Mouse (Mus musculus): ENCODE measurements around the gene Mrps26. TPM values are rescaled to one million over a fixed set of nuclear protein-coding genes. Genes with fewer than 3 reads are reported as not detected.

The Mrps26 gene
- polyA plus RNA-seq, 1 experiment: 102 TPM

- no peaks in the 10 kb centered on the region for H3K27me3 ChIP-seq (ENCODE audit: control insufficient read depth, insufficient read depth, insufficient read length)
- H3K79me2 ChIP-seq (ENCODE audit: control insufficient read depth, insufficient read depth): no peaks in the 10 kb centered on the region
- H3K79me3 ChIP-seq (ENCODE audit: low read depth): no peaks in the 10 kb centered on the region
- H3ac ChIP-seq (ENCODE audit: control insufficient read depth, insufficient read length, low read depth): no peak overlapping the region
- H3K4me3 ChIP-seq (ENCODE audit: insufficient read depth, poor library complexity, severe bottlenecking): no peak overlapping the region
- peaks cover 29% of the 10 kb centered on the region for H3K36me3 ChIP-seq (ENCODE audit: control insufficient read depth, insufficient read depth)
- no peak for TF ChIP-seq CEBPB (IDR thresholded peaks at IDR 0.05; ENCODE audit: low read depth)
- TF ChIP-seq MYOG (IDR thresholded peaks at IDR 0.05; ENCODE audit: control insufficient read depth, extremely low read depth, insufficient read length): no peak
- no peak for TF ChIP-seq MYOD1 (IDR thresholded peaks at IDR 0.05; ENCODE audit: control insufficient read depth, insufficient read length, low read depth)
- no peak for TF ChIP-seq FOSL1 (IDR thresholded peaks at IDR 0.05; ENCODE audit: insufficient read depth, low read length, poor library complexity, severe bottlenecking)
- TF ChIP-seq MAX (IDR thresholded peaks at IDR 0.05): no peak
- no peak for TF ChIP-seq USF1 (IDR thresholded peaks at IDR 0.05; ENCODE audit: low read depth)
- no peak for TF ChIP-seq CTCF (IDR thresholded peaks at IDR 0.05; ENCODE audit: control insufficient read depth, insufficient read depth, insufficient read length)
Observed at GRCm38 (mm10) chr2:130557462-130557861, 6.1 kb upstream of the Mrps26 start.

- Histone ChIP-seq H3ac (ENCODE audit: control insufficient read depth, insufficient read length, low read depth) (no peak overlapping the region), H3K4me3 (ENCODE audit: insufficient read depth, poor library complexity, severe bottlenecking) (no peak overlapping the region), H3K36me3 (ENCODE audit: control insufficient read depth, insufficient read depth) (peaks cover 25% of the 10 kb centered on the region), H3K27me3 (ENCODE audit: control insufficient read depth, insufficient read depth, insufficient read length) (no peaks in the 10 kb centered on the region), H3K79me2 (ENCODE audit: control insufficient read depth, insufficient read depth) (no peaks in the 10 kb centered on the region), H3K79me3 (ENCODE audit: low read depth) (no peaks in the 10 kb centered on the region)
- no peak for TF ChIP-seq FOSL1 (IDR thresholded peaks at IDR 0.05; ENCODE audit: insufficient read depth, low read length, poor library complexity, severe bottlenecking)
- no peak for TF ChIP-seq MYOD1 (IDR thresholded peaks at IDR 0.05; ENCODE audit: control insufficient read depth, insufficient read length, low read depth)
- TF ChIP-seq USF1 (IDR thresholded peaks at IDR 0.05; ENCODE audit: low read depth): no peak
- no peak for TF ChIP-seq CEBPB (IDR thresholded peaks at IDR 0.05; ENCODE audit: low read depth)
- TF ChIP-seq MAX (IDR thresholded peaks at IDR 0.05): no peak
- no peak for TF ChIP-seq CTCF (IDR thresholded peaks at IDR 0.05; ENCODE audit: control insufficient read depth, insufficient read depth, insufficient read length)
- TF ChIP-seq MYOG (IDR thresholded peaks at IDR 0.05; ENCODE audit: control insufficient read depth, extremely low read depth, insufficient read length): no peak
Observed at GRCm38 (mm10) chr2:130558015-130558414, 5.5 kb upstream of the Mrps26 start.

GRCm38 (mm10) chr2:130564063-130564462, 521 bp downstream of the Mrps26 start:
- TF ChIP-seq MYOG (IDR thresholded peaks at IDR 0.05; ENCODE audit: control insufficient read depth, extremely low read depth, insufficient read length) (no peak), MYOD1 (IDR thresholded peaks at IDR 0.05; ENCODE audit: control insufficient read depth, insufficient read length, low read depth) (no peak), USF1 (IDR thresholded peaks at IDR 0.05; ENCODE audit: low read depth) (no peak), CEBPB (IDR thresholded peaks at IDR 0.05; ENCODE audit: low read depth) (no peak)
- no peaks in the 10 kb centered on the region for H3K27me3 ChIP-seq (ENCODE audit: control insufficient read depth, insufficient read depth, insufficient read length)
- H3K79me2 ChIP-seq (ENCODE audit: control insufficient read depth, insufficient read depth): peaks cover 30% of the 10 kb centered on the region
- H3K79me3 ChIP-seq (ENCODE audit: low read depth): peaks cover 18% of the 10 kb centered on the region
- H3K36me3 ChIP-seq (ENCODE audit: control insufficient read depth, insufficient read depth): peaks cover 30% of the 10 kb centered on the region
- peak overlapping the region; percentile 92 for H3K4me3 ChIP-seq (ENCODE audit: insufficient read depth, poor library complexity, severe bottlenecking)
- H3ac ChIP-seq (ENCODE audit: control insufficient read depth, insufficient read length, low read depth): peak overlapping the region; percentile 98

- Histone ChIP-seq H3K27me3 (ENCODE audit: control insufficient read depth, insufficient read depth, insufficient read length) (no peaks in the 10 kb centered on the region), H3ac (ENCODE audit: control insufficient read depth, insufficient read length, low read depth) (no peak overlapping the region), H3K79me3 (ENCODE audit: low read depth) (peaks cover 18% of the 10 kb centered on the region), H3K36me3 (ENCODE audit: control insufficient read depth, insufficient read depth) (peaks cover 30% of the 10 kb centered on the region), H3K79me2 (ENCODE audit: control insufficient read depth, insufficient read depth) (peaks cover 30% of the 10 kb centered on the region), H3K4me3 (ENCODE audit: insufficient read depth, poor library complexity, severe bottlenecking) (no peak overlapping the region)
- TF ChIP-seq MYOD1 (IDR thresholded peaks at IDR 0.05; ENCODE audit: control insufficient read depth, insufficient read length, low read depth) (no peak), CEBPB (IDR thresholded peaks at IDR 0.05; ENCODE audit: low read depth) (no peak), MYOG (IDR thresholded peaks at IDR 0.05; ENCODE audit: control insufficient read depth, extremely low read depth, insufficient read length) (no peak), USF1 (IDR thresholded peaks at IDR 0.05; ENCODE audit: low read depth) (no peak)
Observed at GRCm38 (mm10) chr2:130564983-130565382, 1.4 kb downstream of the Mrps26 start.

GRCm38 (mm10) chr2:130568921-130569320, 5.4 kb downstream of the Mrps26 start:
- Histone ChIP-seq H3ac (ENCODE audit: control insufficient read depth, insufficient read length, low read depth) (no peak overlapping the region), H3K4me3 (ENCODE audit: insufficient read depth, poor library complexity, severe bottlenecking) (no peak overlapping the region)

GRCm38 (mm10) chr2:130569926-130570325, 6.4 kb downstream of the Mrps26 start:
- Histone ChIP-seq H3K79me3 (ENCODE audit: low read depth) (peaks cover 6% of the 10 kb centered on the region), H3K36me3 (ENCODE audit: control insufficient read depth, insufficient read depth) (peaks cover 29% of the 10 kb centered on the region), H3K27me3 (ENCODE audit: control insufficient read depth, insufficient read depth, insufficient read length) (no peaks in the 10 kb centered on the region), H3ac (ENCODE audit: control insufficient read depth, insufficient read length, low read depth) (no peak overlapping the region), H3K4me3 (ENCODE audit: insufficient read depth, poor library complexity, severe bottlenecking) (no peak overlapping the region), H3K79me2 (ENCODE audit: control insufficient read depth, insufficient read depth) (peaks cover 16% of the 10 kb centered on the region)
- TF ChIP-seq MYOD1 (IDR thresholded peaks at IDR 0.05; ENCODE audit: control insufficient read depth, insufficient read length, low read depth) (no peak), USF1 (IDR thresholded peaks at IDR 0.05; ENCODE audit: low read depth) (no peak), FOSL1 (IDR thresholded peaks at IDR 0.05; ENCODE audit: insufficient read depth, low read length, poor library complexity, severe bottlenecking) (no peak), CEBPB (IDR thresholded peaks at IDR 0.05; ENCODE audit: low read depth) (no peak), MAX (IDR thresholded peaks at IDR 0.05) (no peak)

More at GRCm38 (mm10) chr2:130568921-130569320, 5.4 kb downstream of the Mrps26 start:
- Histone ChIP-seq H3K27me3 (ENCODE audit: control insufficient read depth, insufficient read depth, insufficient read length) (no peaks in the 10 kb centered on the region), H3K79me2 (ENCODE audit: control insufficient read depth, insufficient read depth) (peaks cover 26% of the 10 kb centered on the region), H3K36me3 (ENCODE audit: control insufficient read depth, insufficient read depth) (peaks cover 30% of the 10 kb centered on the region), H3K79me3 (ENCODE audit: low read depth) (peaks cover 16% of the 10 kb centered on the region)
- TF ChIP-seq USF1 (IDR thresholded peaks at IDR 0.05; ENCODE audit: low read depth) (no peak), MYOG (IDR thresholded peaks at IDR 0.05; ENCODE audit: control insufficient read depth, extremely low read depth, insufficient read length) (no peak), MAX (IDR thresholded peaks at IDR 0.05) (no peak), MYOD1 (IDR thresholded peaks at IDR 0.05; ENCODE audit: control insufficient read depth, insufficient read length, low read depth) (no peak), CEBPB (IDR thresholded peaks at IDR 0.05; ENCODE audit: low read depth) (no peak), CTCF (IDR thresholded peaks at IDR 0.05; ENCODE audit: control insufficient read depth, insufficient read depth, insufficient read length) (no peak), FOSL1 (IDR thresholded peaks at IDR 0.05; ENCODE audit: insufficient read depth, low read length, poor library complexity, severe bottlenecking) (no peak)

Measured in C2C12 (cell line).